Mouse (Mus musculus): ENCODE results near the gene Ank3.
A peak's percentile ranks its signal among the peaks of the same experiment; 100 is the strongest.

The Ank3 gene

DNA sequence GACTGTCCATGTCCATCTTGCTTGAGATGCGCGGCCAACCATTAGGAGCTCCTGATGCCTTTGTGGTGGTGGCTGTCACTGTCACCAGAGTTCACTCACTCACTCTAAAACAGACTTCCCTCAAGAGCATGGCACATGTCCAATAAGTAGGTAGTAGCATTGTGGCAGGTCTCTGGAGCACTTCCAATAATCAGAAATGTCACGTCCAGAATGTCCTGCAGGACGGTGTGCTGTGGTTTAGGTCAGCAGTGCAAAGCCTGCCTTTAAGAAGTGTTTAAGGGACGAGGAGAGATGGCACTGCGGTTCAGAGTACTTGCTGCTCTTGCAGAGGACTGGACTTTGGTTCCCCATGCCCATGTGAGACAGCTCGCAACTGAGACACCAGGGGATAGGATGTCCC is 433.0 kb downstream of the Ank3 start:
- no peak for DNase-seq (ENCODE audit: low read depth, low spot score)

DNA sequence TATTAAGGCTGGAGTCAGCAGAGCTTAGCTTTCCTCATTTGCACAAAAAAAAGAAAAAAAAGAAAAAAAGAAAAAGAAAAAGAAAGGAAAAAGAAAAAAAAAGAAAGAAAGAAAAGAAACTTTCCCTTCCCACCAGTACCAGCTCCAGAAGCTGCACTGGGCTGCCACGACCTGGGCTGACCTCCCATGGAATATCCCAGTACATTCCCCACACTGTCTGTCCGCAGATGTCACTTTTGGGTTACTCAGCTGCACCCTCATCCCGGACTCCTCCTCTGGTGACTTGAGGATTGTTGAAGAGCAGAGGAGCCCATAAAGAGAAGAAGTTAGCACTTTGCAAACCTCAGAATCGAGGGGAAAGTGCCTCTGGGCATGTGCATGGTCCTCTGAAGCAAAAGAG is 433.7 kb downstream of the Ank3 start:
- DNase-seq (ENCODE audit: low read depth, low spot score) = no peak

DNA sequence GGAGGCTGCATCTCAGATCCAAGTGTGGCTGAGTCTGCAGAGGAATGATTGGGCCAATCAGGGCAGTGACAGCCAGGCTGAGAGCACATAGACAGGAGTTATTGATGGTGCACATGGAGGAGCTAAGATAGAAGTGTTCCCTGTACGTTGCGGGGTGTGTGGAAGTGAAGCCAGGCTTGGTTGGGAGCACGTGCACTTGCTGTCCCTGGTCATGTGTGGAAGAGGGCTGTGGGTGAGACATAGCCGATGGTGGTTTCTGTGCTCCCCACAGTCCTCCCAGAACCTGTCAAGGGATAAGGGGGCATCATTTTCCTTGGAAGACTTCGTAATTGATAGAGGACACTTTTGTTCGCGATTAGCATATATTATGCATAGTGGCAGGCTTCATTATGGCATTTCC is 434.2 kb downstream of the Ank3 start:
- no peak for DNase-seq (ENCODE audit: low read depth, low spot score)

DNA sequence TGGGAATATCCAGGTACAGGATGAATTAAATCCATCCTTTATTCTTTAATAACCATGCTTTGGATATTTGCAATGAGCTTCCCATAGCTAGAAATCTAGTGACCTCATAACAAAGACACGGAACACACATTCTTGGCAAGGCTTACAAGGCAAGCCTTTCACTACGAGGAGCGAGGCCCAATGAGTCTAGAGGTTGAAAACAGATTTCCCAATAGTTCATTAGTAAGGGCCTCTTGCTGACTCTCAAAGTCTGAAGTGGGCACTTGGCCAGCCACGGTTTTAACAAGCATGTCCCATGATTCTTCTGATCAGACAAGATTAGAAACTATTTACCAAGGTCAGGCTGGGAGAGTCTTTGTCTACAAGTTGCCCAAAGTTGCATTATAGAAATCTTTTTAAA is 436.1 kb downstream of the Ank3 start:
- DNase-seq (ENCODE audit: low read depth, low spot score) = no peak

DNA sequence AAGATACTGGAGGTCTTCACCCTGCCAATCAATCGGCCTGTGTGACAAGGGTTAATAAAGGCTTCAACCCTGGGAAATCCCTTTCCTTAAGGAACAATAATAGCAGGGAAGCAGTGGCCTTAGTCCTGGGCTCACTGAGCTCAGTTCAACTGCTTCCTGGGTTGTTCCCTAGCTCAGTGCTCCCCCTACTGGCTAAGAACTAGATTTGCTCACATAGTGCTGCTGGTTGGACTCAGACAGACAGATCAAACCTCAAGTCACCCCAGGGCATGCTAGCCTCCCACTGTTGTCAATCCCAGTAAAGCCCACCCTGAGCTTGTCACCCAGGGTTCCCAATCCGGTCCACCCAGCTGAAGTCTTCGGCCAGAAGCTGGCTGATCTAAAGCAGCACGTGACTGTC is 447.2 kb downstream of the Ank3 start:
- peak; percentile 86 for DNase-seq (ENCODE audit: low read depth, low spot score)

GRCm38 (mm10) chr10:69852366-69853091 is 454.0 kb downstream of the Ank3 start:
- DNase-seq (ENCODE audit: low read depth, low spot score) = no peak

DNA sequence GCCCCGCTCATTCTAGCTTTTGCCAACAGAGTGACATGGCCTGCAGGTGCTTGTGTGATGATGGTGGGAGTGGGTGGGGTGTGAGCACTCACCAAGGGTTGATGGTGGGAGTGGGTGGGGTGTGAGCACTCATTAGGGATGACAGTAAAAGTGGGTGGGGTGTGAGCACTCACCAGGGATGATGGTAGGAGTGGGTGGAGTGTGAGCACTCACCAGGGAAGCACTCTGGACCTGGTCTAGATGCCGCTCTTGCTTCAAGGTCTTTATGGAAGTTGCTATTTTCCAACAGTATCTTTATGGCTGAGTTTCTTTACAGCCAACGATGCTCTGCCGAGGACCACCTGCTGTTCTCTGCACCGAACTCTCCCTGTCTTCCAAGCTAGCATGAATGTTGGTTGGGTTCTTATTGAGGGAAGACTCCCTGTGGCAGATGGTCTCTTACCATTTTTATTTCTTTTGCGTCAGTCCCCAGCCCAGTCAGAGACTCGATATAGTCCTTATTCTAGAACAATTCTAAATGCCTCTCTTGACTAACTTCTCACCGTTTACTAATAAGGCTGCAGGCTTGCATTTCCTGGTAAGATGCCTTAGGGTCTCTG is 456.1 kb downstream of the Ank3 start:
- DNase-seq (ENCODE audit: low read depth, low spot score) = no peak

DNA sequence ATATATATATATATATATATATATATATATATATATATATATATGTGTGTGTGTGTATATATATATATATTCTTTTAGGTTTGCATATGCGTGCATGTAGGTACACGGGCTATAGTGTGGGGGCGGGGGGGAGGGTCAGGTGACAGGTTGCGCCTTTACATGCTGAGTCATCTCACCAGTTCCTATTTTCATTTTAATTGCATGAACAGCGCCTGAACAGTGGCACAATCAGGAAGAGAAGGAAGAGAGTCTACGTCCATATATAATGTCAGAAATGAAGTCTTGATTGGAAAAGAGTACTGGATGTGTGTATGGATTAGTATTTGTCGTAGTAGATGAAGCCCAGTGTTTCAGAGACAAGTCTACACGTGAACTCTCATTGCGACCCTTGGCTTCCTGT is 459.4 kb downstream of the Ank3 start:
- DNase-seq (ENCODE audit: low read depth, low spot score) = no peak

- peak; percentile 60 for DNase-seq (ENCODE audit: low read depth, low spot score)
These were observed 460.5 kb downstream of the Ank3 start for GRCm38 (mm10) chr10:69858897-69859605.

GRCm38 (mm10) chr10:69859848-69860479 is 461.4 kb downstream of the Ank3 start:
- no peak for DNase-seq (ENCODE audit: low read depth, low spot score)

DNA sequence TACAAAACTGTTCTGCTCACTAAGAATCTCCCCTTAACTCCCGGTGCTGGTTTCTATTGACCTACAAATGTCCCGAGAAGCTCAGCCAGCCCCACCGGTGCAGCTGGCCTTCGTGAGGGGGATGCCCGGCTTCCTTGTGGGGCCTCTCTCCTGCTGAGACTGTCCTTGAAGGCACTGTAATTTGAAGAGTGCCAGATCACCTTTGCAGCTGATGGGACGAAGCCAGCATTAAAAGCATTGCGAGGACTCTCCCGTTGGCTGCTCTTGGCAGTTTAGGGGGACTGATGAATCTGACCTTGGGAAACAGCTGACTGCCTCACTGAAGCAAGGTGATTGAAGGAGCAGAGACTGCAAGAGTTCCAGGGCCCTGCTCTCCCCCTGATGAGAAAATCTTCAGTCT is 464.3 kb downstream of the Ank3 start:
- DNase-seq (ENCODE audit: low read depth, low spot score) = no peak

DNA sequence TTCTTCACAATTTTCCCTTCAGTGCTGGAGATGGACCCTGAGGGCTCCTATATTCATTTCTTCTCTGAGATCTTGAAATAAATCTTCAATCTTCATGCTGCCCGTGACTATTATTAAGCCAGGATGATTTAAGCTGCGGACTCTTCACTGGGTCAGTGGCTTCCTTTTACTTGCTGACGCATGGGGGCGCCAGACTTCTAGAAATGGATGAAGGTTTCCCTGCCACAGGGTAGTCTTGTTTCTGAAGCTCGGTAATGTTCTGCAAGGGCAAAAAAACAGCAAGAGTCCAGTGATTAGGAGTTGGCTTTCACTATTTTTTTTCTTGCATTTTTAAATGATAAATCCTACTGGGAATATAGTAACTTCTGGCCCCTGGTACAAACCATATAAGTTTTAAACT is 471.8 kb downstream of the Ank3 start:
- peak; percentile 81 for DNase-seq (ENCODE audit: low read depth, low spot score)

GRCm38 (mm10) chr10:69870947-69871346 is 472.4 kb downstream of the Ank3 start:
- no peak for DNase-seq (ENCODE audit: low read depth, low spot score)

DNA sequence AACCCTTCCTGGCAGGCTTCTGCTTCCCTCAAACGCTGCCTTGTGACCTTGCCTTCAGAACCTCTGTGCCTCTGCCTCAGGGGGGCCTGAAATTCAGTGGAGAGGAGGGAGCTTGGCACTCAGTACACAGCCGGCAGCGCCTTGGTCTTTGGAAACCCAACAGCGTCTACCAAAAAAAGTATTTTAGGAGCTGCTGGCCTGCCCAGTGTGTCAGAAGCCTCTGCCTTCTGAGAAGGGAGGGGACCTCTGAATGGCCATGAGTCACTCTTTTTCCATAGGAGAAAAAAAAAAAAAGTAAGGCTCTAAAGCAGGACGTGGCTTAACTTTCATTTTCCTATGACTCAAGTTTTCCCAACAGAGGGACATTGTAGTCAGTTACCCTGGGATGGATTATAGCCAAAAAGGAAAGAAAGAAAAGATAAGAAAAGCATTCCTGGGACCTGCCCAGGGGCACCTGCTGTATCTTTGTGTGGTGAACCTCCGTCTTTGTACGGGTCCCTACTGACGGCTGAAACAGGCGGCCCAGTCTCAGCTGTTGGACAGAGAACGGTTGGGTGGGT is 473.7 kb downstream of the Ank3 start:
- DNase-seq (ENCODE audit: low read depth, low spot score) = no peak

- DNase-seq (ENCODE audit: low read depth, low spot score) = no peak
These were observed 474.3 kb downstream of the Ank3 start for GRCm38 (mm10) chr10:69872892-69873291.

DNA sequence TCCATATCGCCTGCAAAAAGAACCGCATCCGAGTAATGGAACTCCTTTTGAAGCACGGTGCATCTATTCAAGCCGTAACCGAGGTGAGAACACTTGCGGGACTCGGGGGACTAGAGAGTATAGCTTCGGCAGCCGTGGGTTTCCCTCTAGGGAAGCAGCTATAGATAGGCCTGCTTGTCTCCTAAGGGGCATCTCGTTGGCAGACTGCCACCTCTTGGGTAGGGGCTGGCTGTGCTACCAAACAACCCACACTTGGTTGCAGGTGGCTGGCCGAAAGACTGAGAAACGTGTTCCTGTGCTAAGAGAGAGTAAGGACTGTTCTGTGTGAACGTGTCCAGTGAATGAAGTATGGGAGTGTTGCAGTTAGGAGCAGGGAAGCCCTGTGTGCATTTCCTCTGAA is 476.2 kb downstream of the Ank3 start:
- no peak for DNase-seq (ENCODE audit: low read depth, low spot score)

DNA sequence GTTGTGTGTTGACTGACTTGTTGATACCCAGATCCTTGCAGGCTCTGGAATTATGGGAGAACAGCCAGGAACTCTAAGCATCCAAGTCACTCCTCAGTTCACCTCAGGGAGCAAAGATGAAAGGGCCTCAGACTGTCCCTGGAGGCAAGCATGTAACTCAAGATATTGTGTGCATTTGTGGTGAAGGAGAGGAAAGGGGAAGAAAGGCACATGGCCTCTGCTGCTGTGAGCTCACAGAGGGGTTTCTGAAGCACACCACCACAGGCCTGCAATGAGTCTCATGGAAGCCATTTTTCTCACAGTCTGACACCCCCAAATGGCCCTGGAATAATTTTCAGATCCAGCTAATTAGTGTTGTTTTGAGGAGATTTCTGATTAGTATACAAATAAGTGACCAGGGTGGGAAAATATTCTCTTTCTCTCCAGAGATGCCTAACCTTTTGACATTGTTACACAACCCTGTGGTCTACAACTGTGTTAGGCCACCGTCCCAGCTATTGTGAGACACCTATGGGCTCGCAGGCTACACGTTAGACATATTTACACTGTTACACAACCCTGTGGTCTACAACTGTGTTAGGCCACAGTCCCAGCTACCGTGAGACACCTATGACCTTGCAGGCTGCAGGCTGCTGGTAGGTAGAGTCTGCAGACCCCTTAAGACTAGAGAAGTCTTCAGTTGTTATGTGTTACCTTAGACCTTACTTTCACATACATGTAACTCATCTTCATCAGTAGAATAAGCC is 485.5 kb downstream of the Ank3 start:
- no peak for DNase-seq (ENCODE audit: low read depth, low spot score)

- peak; percentile 27 for DNase-seq (ENCODE audit: low read depth, low spot score)
These were observed 489.8 kb downstream of the Ank3 start for GRCm38 (mm10) chr10:69888399-69888798.

DNA sequence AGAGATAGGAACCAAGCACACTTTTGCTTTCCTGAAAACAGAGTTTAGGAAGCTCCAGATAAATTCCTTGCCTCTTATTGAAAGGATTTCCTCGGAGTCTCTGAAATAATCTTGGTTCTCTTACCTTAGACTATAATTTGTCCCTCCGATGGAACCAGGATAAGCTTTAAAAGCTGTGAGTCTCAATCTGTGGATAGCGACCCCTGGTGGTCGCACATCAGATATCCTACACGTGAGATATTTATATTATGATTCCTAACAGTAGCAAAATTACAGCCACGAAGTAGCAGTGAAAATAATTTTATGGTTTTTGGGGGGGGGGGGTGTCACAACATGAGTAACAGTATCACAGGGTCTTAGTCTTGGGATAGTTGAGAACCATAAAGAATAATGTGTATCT is 491.2 kb downstream of the Ank3 start:
- peak; percentile 63 for DNase-seq (ENCODE audit: low read depth, low spot score)

DNA sequence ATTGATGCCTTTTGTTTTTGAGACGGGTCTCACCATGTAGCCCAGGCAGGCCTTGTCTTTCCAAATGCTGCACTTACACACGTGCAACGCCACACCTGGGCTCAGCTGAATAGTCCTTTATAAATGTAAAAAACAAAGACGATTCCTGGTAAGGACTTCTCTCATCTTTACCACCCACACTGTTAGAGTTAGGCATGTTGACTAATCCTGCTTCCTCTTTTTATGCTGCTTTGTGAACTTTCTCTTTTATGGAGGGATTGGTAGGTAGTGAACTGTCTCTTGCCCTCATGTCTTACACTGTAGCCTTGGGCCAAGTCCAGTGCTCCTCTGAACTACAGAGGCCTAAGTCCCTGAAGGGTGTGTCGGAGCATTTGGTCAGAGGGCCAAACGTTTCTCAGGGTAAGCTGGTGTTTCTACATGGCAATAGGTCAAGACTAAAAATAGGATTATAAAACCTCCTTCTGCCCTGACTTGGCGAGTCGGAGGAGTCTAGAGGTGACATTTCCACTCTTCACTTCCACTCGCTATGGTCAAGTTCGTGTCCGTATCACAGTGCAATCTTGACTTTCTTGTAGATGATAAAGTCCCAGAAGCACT is 491.9 kb downstream of the Ank3 start:
- DNase-seq (ENCODE audit: low read depth, low spot score) = no peak

GRCm38 (mm10) chr10:69892162-69892561 is 493.6 kb downstream of the Ank3 start:
- no peak for DNase-seq (ENCODE audit: low read depth, low spot score)
